Mouse (Mus musculus): ENCODE results near the gene Snapc4.

Gene Snapc4

GRCm38 (mm10) chr2:26338302-26339203, 41.9 kb downstream of the Snapc4 start:
- peak; percentile 83 to 84 for DNase-seq

DNA sequence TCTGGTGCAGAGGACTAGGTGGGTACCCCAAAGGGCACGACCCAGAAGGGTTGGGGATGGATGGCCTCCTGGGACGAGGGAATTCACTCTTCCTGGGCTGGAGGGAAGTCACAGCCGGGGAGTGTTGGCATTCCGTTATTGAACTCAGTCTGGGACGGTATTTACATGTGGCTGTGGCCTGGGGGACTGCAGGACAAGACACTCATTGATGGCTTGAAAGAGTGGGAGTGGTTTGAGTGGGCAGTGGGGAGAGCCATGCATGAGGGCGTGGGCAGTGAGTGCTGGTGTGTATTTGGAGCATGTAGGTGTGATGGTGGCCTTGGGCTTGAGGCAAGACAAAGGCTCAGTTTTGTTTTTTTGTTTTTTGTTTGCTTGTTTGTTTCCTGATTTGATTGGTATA, 49.8 kb downstream of the Snapc4 start:
- no peak for DNase-seq

DNA sequence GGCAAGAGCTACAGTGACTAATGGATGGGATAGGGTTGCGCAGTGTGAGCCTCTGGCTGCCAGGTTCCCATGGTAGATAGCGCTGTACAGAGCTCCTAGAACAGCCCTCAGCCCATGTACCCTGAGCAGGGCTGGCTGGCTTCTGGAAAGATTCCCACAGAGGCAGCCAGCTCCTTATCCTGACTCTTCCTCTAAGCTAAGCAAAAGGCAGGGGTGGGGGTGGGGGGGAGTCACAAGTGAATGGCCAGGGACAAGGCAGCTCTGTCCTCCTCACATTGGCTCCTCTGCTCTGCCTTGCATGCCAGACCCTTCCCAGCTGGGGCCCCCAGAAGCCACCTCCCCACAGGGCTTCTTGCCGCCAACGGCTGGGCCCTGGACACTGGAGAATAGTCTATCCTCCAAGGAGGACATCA, 50.4 kb downstream of the Snapc4 start:
- peak in 1 of 2 experiments; percentile 63 for DNase-seq

DNA sequence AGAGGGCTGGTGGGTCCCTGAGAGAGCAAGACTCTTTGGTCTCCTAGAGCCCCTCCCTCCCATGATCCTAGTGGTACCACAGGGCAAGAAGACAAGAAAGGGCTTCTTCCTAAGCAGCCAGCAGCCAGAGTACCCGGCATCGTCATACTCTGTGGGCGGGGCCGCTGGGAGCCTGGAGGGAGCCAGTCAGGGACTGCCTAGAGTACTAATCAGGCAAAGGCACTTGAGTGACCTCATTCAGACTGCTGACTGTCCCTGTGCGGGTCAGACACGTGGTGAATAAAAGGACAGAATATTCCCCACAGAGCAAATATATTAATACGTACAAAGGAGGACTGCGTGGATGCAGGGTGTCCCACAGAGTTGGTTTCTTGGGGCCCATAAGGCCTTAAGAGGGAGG, 51.1 kb downstream of the Snapc4 start:
- peak; percentile 61 to 70 for DNase-seq

DNA sequence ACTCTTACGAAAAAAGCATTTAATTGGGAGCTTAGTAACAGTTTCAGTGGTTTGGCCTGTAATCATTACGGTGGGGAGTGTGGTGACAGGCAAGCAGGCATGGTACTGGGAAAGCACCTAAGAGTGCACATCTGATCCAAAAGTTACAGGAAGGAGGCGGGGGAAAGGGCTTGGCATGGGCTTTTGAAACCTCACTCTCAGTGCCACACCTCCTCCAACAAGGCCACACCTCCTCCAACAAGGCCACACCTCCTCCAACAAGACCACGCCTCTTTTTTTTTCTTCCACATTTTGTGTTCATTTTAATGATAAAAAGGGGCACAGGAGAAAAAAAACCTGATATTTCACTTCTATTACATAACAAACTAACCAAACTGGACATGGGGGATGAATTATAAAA, 52.6 kb downstream of the Snapc4 start:
- no peak for DNase-seq

- peak; percentile 75 to 79 for DNase-seq
Observed at GRCm38 (mm10) chr2:26325386-26326181, 54.9 kb downstream of the Snapc4 start.

DNA sequence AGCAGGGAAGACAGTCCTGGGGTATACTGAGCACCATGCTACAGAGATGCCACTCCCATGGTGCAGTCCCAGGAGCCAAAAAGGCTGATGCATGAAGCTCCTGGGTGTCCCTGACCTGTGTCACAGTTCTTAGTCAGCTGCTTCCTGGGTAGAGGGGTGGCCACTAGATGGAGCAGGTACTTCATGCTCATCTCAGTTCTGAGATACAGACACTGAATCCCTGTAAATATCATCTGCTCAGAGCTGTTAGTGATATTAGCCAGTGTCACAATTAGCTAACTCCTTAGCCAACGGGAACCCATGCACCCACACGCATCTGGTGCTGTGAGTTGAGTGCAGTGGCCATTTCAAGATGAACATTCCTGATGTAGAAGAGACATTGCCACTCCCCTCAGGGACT, 55.5 kb downstream of the Snapc4 start:
- DNase-seq = peak; percentile 59 to 61

DNA sequence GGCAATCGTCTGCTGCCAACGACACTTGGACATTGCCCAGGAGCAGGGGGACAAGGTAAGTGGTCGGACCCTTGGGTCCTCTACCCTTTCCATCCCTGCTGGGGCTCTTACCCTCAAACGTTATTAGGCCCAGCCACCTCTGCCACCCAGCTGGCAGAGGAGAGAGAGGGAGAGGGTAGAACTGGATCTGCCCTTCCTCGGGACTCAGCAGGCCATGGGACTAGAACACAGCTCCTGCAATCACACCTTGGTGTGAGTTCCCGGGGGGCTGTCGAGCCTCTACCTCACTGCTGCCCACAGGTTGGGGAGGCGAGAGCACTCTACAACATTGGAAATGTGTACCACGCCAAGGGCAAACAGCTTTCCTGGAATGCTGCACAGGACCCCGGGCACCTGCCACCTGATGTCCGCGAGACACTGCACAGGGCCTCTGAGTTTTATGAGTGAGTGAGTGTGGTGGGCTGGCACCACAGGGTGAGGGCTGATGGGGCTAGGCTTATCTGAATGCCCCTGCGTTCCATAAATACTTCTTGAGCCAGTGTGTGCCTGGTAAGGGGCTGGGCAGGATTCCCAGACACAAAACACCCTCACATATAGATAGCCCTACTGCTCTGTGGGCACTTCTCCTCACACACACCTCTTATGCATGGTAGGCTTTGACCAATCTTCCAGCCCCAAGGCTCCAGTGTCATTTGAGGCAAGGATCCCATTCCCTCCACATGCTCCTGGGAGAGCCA, 56.7 kb downstream of the Snapc4 start:
- DNase-seq = no peak

DNA sequence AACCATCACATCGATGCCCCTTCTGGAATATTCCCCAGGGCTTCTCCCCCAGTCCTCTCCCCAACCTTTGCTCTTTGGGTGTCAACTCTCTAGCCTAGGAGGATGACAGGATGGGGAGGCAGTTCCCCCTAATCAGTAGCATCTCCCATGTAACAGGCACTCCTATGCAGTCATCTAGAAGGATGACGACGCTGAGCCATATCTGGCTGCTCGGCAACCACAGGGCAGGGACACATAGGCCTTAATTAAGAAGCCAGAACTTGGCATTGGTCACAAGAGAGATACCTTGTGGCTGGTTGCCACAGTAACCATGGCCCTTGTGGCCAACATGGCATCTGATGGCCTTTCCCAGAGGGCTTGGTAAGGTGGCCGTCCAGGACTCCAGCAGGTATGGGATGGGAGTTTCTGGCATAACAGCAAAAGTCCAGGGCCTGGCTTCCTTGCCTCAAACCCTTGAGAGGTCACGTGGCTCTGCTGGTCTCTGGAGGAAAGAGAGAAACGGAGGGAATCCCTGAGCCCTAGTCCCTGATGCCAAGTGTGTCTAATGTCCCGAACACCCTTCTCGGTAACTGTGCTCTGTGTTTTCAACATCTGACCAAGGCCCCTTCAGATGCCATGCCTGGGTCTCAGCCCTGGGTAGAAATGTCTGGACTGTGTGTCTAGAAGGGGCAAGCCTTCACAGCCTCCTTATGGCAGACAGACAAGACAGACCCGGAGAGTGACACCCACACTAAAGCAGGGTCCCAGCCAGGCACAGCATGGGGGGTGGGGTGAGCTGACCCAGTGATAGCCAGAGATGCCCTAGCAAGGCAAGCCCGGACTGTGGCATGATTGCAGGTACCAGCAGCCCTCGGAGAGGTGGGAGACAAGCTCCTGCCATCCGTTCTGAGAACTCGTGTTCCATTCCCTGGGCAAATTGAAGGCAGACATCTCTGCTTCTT, 59.9 kb downstream of the Snapc4 start:
- peak; percentile 48 to 55 for DNase-seq

- peak; percentile 55 to 62 for DNase-seq
Observed at GRCm38 (mm10) chr2:26319519-26320244, 60.8 kb downstream of the Snapc4 start.

DNA sequence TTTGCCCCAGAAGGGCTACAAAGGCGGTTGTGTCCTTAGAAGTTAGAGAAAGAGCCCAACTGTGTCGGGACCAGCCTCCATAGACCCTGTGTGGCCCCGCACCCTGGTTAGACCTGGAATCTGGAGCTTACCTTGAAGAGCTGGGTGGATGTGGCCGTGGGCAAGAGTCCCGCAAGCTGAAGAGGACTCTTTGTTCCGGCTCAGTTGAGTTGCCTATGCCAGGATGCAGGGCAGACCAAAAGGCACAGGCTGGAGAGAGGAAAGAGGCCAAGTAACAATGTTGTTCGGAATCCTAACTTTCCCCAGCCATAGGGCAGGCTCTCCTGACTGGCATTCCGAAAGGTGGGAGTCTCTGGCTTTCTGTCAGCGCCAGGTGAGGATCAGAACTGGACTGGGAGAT, 61.3 kb downstream of the Snapc4 start:
- peak; percentile 51 to 55 for DNase-seq

GRCm38 (mm10) chr2:26317991-26318672, 62.3 kb downstream of the Snapc4 start:
- peak in 1 of 2 experiments; percentile 25 for DNase-seq

DNA sequence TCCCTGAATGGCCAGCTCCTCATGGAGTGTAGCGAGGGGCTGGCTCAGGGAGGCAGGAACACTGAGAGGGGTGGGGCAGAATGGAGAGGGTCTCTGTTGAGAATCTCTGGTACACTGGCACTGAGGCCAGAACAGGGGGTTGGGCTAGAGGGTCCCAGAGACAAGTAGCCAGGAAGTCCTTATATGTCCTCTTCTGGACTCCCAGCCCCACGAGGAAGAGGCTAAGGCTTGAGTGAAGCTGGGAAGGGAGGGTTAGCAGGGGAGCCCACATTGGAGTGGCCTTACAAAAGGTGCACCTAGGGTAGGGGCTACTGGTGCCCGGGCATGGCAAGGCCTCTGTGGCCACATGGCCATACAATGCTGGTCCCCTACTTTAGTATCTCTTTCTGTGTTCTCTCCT, 63.1 kb downstream of the Snapc4 start:
- DNase-seq = no peak

DNA sequence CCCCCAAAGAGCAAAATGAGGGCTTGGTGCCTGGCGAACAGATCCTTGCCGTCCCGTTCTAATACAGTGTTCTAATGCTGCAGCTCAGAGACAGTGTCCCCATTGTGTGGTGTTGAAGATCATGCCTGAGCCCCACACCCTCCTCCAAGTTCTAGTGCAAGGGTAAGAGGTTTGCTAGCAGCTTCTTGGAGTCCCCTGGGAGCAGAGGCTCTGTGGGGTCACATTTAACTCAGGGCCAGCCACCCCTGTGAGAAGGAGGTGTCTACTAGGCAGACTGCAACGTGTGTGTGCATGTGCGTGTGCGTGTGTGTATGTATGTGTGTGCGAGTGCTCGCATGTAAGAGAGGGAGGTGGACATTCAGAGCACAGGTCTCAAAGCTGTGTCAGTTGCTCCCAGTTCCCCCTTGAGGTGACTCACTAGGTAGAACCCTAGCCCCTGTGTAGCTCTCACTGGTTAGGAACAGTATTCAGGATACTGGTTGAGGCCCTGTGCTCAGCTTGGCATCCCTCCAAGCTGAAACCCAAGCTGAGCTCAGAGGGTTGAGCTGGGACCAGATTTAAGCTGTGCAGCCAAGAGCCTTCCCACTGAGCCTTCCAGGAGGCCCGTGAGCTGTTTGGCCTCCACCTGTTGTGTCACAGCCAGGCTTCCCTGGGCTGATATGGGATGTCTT, 63.7 kb downstream of the Snapc4 start:
- peak; percentile 56 to 61 for DNase-seq

- DNase-seq = peak; percentile 88 to 89
Observed at GRCm38 (mm10) chr2:26315925-26316311, 64.5 kb downstream of the Snapc4 start.

- peak; percentile 93 to 96 for DNase-seq
Observed at GRCm38 (mm10) chr2:26315072-26315924, 65.2 kb downstream of the Snapc4 start, which contains the start of gene Gpsm1. Gene Gpsm1, plus strand, starts transcription at chr2:26315515.

DNA sequence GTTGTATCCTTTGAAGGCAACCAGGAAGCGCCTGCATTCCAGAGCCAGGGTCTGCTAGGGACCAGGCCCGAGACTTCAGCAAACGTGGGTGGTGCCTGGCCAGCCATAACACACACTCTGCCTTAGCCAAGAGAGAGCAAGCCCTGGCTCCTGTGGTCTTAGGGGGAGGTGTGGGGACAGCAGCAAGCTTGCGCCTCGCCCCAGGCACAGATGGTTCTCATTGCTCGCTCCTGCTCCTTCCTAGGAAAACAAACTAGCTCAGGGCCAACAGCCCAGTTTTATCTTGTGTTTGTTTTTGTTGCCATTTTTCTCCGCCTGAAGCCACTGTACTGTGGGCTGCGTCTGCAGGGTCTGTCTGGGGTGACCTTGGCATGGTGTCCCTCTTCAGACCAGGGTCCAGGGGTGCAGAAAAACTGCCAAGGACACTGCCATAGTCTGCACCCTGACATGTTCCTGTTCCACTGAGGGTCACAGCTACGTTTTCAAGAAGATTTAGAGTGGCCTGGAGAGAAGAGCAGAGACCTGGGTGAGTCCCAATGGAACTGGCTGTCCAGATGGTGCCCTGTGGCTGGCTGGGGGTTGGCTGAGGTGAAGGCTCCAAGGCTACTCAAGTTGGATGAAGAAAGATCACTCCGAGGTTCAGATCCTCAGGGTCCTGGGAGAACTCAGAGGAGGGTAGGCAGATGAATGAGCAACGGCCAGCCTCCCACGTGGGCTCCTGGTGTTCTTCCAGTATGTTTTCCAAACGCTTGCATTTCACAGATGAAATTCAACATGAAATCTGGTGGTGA, 66.0 kb downstream of the Snapc4 start:
- DNase-seq = peak; percentile 88 to 95

DNA sequence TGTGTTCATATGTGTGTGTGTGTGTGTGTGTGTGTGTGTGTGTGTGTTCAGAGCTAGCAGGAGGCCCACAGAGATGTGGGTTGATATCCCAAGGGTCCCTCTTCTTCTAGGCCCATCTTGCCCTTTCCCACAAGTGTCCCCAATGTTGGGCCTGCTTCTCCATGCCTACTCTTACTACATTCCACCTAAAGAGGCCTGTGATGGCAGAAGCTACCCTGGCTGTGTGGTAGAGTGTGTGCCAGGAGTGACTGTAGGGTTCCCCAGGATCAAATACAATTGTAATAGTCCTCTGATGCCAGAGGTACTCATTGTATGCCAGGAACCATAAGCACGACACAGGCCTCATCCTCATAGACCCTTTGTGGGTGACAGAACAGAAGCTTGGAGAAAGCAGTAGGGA, 67.1 kb downstream of the Snapc4 start:
- DNase-seq = peak in 1 of 2 experiments; percentile 15
